Mouse (Mus musculus) forebrain, embryonic 11.5 days (tissue): ENCODE measurements around the gene Rps3a1. TPM values are rescaled to one million over a fixed set of nuclear protein-coding genes. Genes with fewer than 3 reads are reported as not detected.

Experiments used
- ATAC-seq: fragments of 200-750 bp; cut with Nextera tagmentation; replicated peaks from 2 replicates; pipeline ENCODE4 v1.8.0; 2017; ENCODE audit warnings: moderate TSS enrichment; ENCODE audit not compliant: low FRiP score
- DNase-seq: peaks from one replicate; pipeline ENCODE4 v3.0.0-alpha.2; 2017; ENCODE audit warnings: low spot score
- H3K27ac ChIP-seq: fragments of 300-500 bp; sonication (generic); 2 replicates; pipeline ENCODE4 v1.5.1; 2014; ENCODE audit warnings: low read depth, low read length
- H3K27me3 ChIP-seq: fragments of 300-500 bp; sonication (generic); 2 replicates; pipeline ENCODE4 v1.6.1; 2014; ENCODE audit warnings: mild to moderate bottlenecking, low read length, mixed read lengths; ENCODE audit not compliant: control insufficient read depth, insufficient read depth
- H3K36me3 ChIP-seq: fragments of 300-500 bp; sonication (generic); 2 replicates; pipeline ENCODE4 v1.6.1; 2014; ENCODE audit warnings: mild to moderate bottlenecking, low read length, moderate library complexity, mixed read lengths; ENCODE audit not compliant: control insufficient read depth, insufficient read depth
- H3K4me1 ChIP-seq: fragments of 300-500 bp; sonication (generic); replicated peaks from 2 replicates; pipeline ENCODE4 v1.6.1; 2014; ENCODE audit warnings: low read length, mixed read lengths; ENCODE audit not compliant: control insufficient read depth, insufficient read depth
- H3K4me2 ChIP-seq: fragments of 300-500 bp; sonication (generic); 2 replicates; pipeline ENCODE4 v1.6.1; 2014; ENCODE audit warnings: low read depth, mild to moderate bottlenecking, low read length, moderate library complexity, mixed read lengths; ENCODE audit not compliant: severe bottlenecking
- H3K4me3 ChIP-seq: fragments of 300-500 bp; sonication (generic); 2 replicates; pipeline ENCODE4 v1.5.1; 2014; ENCODE audit warnings: low read depth, low read length
- H3K9ac ChIP-seq: fragments of 300-500 bp; sonication (generic); 2 replicates; pipeline ENCODE4 v1.6.1; 2014; ENCODE audit warnings: low read length
- H3K9me3 ChIP-seq: fragments of 300-500 bp; sonication (generic); 2 replicates; pipeline ENCODE4 v1.6.1; 2016; ENCODE audit warnings: low read length, mixed read lengths; ENCODE audit not compliant: control insufficient read depth
- WGBS: fragments of 180-500 bp; shearing (Covaris S2); extraction: QIAGEN DNeasy Blood & Tissue Kit; methylation state at CpG from one replicate; pipeline ENCODE4 v1.1.7; 2014; 5-methylcytosine and 5-hydroxymethylcytosine counted together
- polyA plus RNA-seq: library from polyadenylated mRNA; unstranded; fragments of >200 nt; fragmentation: Nextera tagmentation; extraction: Ambion mirVana; gene quantifications from 2 replicates; pipeline ENCODE4 v1.2.1, GENCODE M21; 2014

The Rps3a1 gene
- polyA plus RNA-seq, 1 experiment from 2014 or later, result 1,071 TPM

GRCm38 (mm10) chr3:86093907-86094306 is 48.6 kb downstream of the Rps3a1 start:
- Histone ChIP-seq H3K4me3 (no peak overlapping the region), H3K4me1 (no peaks in the 10 kb centered on the region; the same call in 1 of the 2 replicates), H3K27ac (peak overlapping the region; percentile 1; the same call in 1 of the 2 replicates), H3K27me3 (no peaks in the 10 kb centered on the region), H3K9me3 (no peaks in the 10 kb centered on the region), H3K36me3 (no peaks in the 10 kb centered on the region), H3K9ac (no peak overlapping the region), H3K4me2 (no peak overlapping the region)
- DNase-seq (no peak), ATAC-seq (no peak)
- 81% methylated on average over 5 of the region's 5 CpGs for WGBS

GRCm38 (mm10) chr3:86093213-86093845 is 49.2 kb downstream of the Rps3a1 start:
- DNase-seq (no peak), ATAC-seq (no peak)
- 45% methylated on average over 6 of the region's 6 CpGs for WGBS
- Histone ChIP-seq H3K4me3 (no peak overlapping the region), H3K27ac (peak overlapping the region; percentile 1; the same call in 1 of the 2 replicates), H3K4me1 (no peaks in the 10 kb centered on the region; the same call in 1 of the 2 replicates), H3K36me3 (no peaks in the 10 kb centered on the region), H3K4me2 (no peak overlapping the region), H3K9me3 (no peaks in the 10 kb centered on the region), H3K27me3 (no peaks in the 10 kb centered on the region), H3K9ac (no peak overlapping the region)

Other genes starting within 250 kb of the Rps3a1 start
- gene Sh3d19, start 171.6 kb downstream of the Rps3a1 start, polyA plus RNA-seq, result 10.9 and 11.0 TPM in 2 replicates
- 0.29 TPM in 1 of 2 replicates, not detected in the other for gene Prss48, start 140.2 kb downstream of the Rps3a1 start, polyA plus RNA-seq
- gene Lrba, start 82.0 kb upstream of the Rps3a1 start, polyA plus RNA-seq, result 4.1 and 4.3 TPM in 2 replicates